Mouse (Mus musculus) stomach, embryonic 14.5 days (tissue): ENCODE results near the gene Tspan9. TPM values are rescaled to one million over a fixed set of nuclear protein-coding genes. Genes with fewer than 3 reads are reported as not detected.
A peak's percentile ranks its signal among the peaks of the same experiment; 100 is the strongest.

Experiments used
- ATAC-seq: fragments of 200-750 bp; cut with Nextera tagmentation; 2 replicates; pipeline ENCODE4 v1.8.0; 2017; ENCODE audit warnings: low read depth, moderate TSS enrichment; ENCODE audit not compliant: insufficient number of reproducible peaks, insufficient read depth, low FRiP score
- H3K27ac ChIP-seq: fragments of 300-500 bp; sonication (generic); 2 replicates; pipeline ENCODE4 v1.5.1; 2014; ENCODE audit warnings: mild to moderate bottlenecking, low read length, moderate library complexity, mixed read lengths
- H3K27me3 ChIP-seq: fragments of 300-500 bp; sonication (generic); 2 replicates; pipeline ENCODE4 v1.6.1; 2014; ENCODE audit warnings: low read length, control low read depth, mixed read lengths; ENCODE audit not compliant: control insufficient read depth, insufficient read depth
- H3K36me3 ChIP-seq: fragments of 300-500 bp; sonication (generic); 2 replicates; pipeline ENCODE4 v1.6.1; 2014; ENCODE audit warnings: mild to moderate bottlenecking, control low read depth, low read length, moderate library complexity, mixed read lengths; ENCODE audit not compliant: control insufficient read depth, insufficient read depth
- H3K4me1 ChIP-seq: fragments of 300-500 bp; sonication (generic); 2 replicates; pipeline ENCODE4 v1.6.1; 2014; ENCODE audit warnings: low read length, control low read depth, mixed read lengths; ENCODE audit not compliant: control insufficient read depth, insufficient read depth
- H3K4me2 ChIP-seq: fragments of 300-500 bp; sonication (generic); replicated peaks from 2 replicates; pipeline ENCODE4 v1.6.1; 2014; ENCODE audit warnings: low read depth, low read length, control low read depth
- H3K4me3 ChIP-seq: fragments of 300-500 bp; sonication (generic); 2 replicates; pipeline ENCODE4 v1.5.1; 2014; ENCODE audit warnings: low read depth, low read length, control low read depth
- H3K9ac ChIP-seq: fragments of 300-500 bp; sonication (generic); replicated peaks from 2 replicates; pipeline ENCODE4 v1.6.1; 2014; ENCODE audit warnings: low read depth, mild to moderate bottlenecking, control low read depth, low read length, moderate library complexity, mixed read lengths
- H3K9me3 ChIP-seq: fragments of 300-500 bp; sonication (generic); 2 replicates; pipeline ENCODE4 v1.6.1; 2016; ENCODE audit warnings: low read depth, low read length, control low read depth; ENCODE audit not compliant: control insufficient read depth
- WGBS: fragments of 180-500 bp; shearing (Covaris S2); extraction: QIAGEN DNeasy Blood & Tissue Kit; methylation state at CpG from one replicate; pipeline ENCODE4 v1.1.7; 2014; 5-methylcytosine and 5-hydroxymethylcytosine counted together
- polyA plus RNA-seq: library from polyadenylated mRNA; unstranded; fragments of >200 nt; fragmentation: Nextera tagmentation; extraction: Ambion mirVana; gene quantifications from 2 replicates; pipeline ENCODE4 v1.2.1, GENCODE M21; 2014

Gene Tspan9
- polyA plus RNA-seq, 1 experiment from 2014 or later, result 124 TPM

GRCm38 (mm10) chr6:128107698-128108097, 35.7 kb downstream of the Tspan9 start:
- Histone ChIP-seq H3K9ac (no peak overlapping the region), H3K4me2 (no peak overlapping the region), H3K27me3 (no peaks in the 10 kb centered on the region), H3K9me3 (no peaks in the 10 kb centered on the region), H3K36me3 (no peaks in the 10 kb centered on the region), H3K4me1 (peaks cover 42% of the 10 kb centered on the region), H3K27ac (no peak overlapping the region), H3K4me3 (no peak overlapping the region)
- WGBS, result 69% methylated on average over 8 of the region's 8 CpGs
- ATAC-seq, result no peak

- peaks cover 40% of the 10 kb centered on the region for H3K4me1 ChIP-seq
- no peak overlapping the region; the same call in 1 of the 2 replicates for H3K27ac ChIP-seq
- no peak overlapping the region for H3K9ac ChIP-seq
- 59% methylated on average over 3 of the region's 3 CpGs for WGBS
- no peak for ATAC-seq
- no peaks in the 10 kb centered on the region for H3K36me3 ChIP-seq
- no peaks in the 10 kb centered on the region for H3K9me3 ChIP-seq
- no peak overlapping the region for H3K4me3 ChIP-seq
- H3K4me2 ChIP-seq, result no peak overlapping the region
- H3K27me3 ChIP-seq, result no peaks in the 10 kb centered on the region
These were observed 37.2 kb downstream of the Tspan9 start for GRCm38 (mm10) chr6:128106154-128106553.

- Histone ChIP-seq H3K4me1 (peaks cover 40% of the 10 kb centered on the region), H3K27me3 (no peaks in the 10 kb centered on the region)
- 64% methylated on average over 7 of the region's 7 CpGs for WGBS
These were observed 38.6 kb downstream of the Tspan9 start for GRCm38 (mm10) chr6:128104712-128105324.

GRCm38 (mm10) chr6:128103874-128104273, 39.5 kb downstream of the Tspan9 start:
- Histone ChIP-seq H3K27ac (no peak overlapping the region; the same call in 1 of the 2 replicates), H3K4me2 (no peak overlapping the region), H3K27me3 (no peaks in the 10 kb centered on the region), H3K9me3 (no peaks in the 10 kb centered on the region), H3K36me3 (no peaks in the 10 kb centered on the region), H3K4me3 (no peak overlapping the region), H3K4me1 (peaks cover 45% of the 10 kb centered on the region), H3K9ac (no peak overlapping the region)
- 72% methylated on average over 5 of the region's 5 CpGs for WGBS
- ATAC-seq, result no peak

More at GRCm38 (mm10) chr6:128104712-128105324, 38.6 kb downstream of the Tspan9 start:
- peak overlapping the region; percentile 76 for H3K27ac ChIP-seq
- ATAC-seq, result peak; percentile 55
- no peaks in the 10 kb centered on the region for H3K36me3 ChIP-seq
- no peak overlapping the region; the same call in 1 of the 2 replicates for H3K9ac ChIP-seq
- no peak overlapping the region for H3K4me2 ChIP-seq
- no peak overlapping the region for H3K4me3 ChIP-seq
- no peaks in the 10 kb centered on the region for H3K9me3 ChIP-seq

- Histone ChIP-seq H3K4me3 (no peak overlapping the region), H3K9ac (no peak overlapping the region), H3K27ac (0 out of 2 replicates have a peak overlapping the region, but pooled peaks have one; percentile 7), H3K4me2 (no peak overlapping the region), H3K27me3 (no peaks in the 10 kb centered on the region), H3K4me1 (peaks cover 37% of the 10 kb centered on the region), H3K36me3 (no peaks in the 10 kb centered on the region), H3K9me3 (no peaks in the 10 kb centered on the region)
- no peak for ATAC-seq
- 51% methylated on average over 6 of the region's 6 CpGs for WGBS
These were observed 40.9 kb downstream of the Tspan9 start for GRCm38 (mm10) chr6:128102296-128102999.

GRCm38 (mm10) chr6:128099871-128100270, 43.5 kb downstream of the Tspan9 start:
- Histone ChIP-seq H3K27me3 (no peaks in the 10 kb centered on the region), H3K27ac (peak overlapping the region; percentile 83), H3K4me2 (no peak overlapping the region), H3K4me3 (no peak overlapping the region), H3K4me1 (peaks cover 22% of the 10 kb centered on the region), H3K9me3 (no peaks in the 10 kb centered on the region), H3K36me3 (no peaks in the 10 kb centered on the region), H3K9ac (no peak overlapping the region)
- whole genome bisulfite sequencing, result 75% methylated on average over 5 of the region's 5 CpGs
- ATAC-seq, result no peak

GRCm38 (mm10) chr6:128099190-128099589, 44.2 kb downstream of the Tspan9 start:
- 38% methylated on average over 9 of the region's 9 CpGs for WGBS
- Histone ChIP-seq H3K27me3 (no peaks in the 10 kb centered on the region), H3K9me3 (no peaks in the 10 kb centered on the region), H3K36me3 (no peaks in the 10 kb centered on the region), H3K4me1 (peaks cover 16% of the 10 kb centered on the region), H3K4me2 (no peak overlapping the region), H3K27ac (peak overlapping the region; percentile 67; the same call in 1 of the 2 replicates), H3K4me3 (no peak overlapping the region), H3K9ac (no peak overlapping the region)
- ATAC-seq, result peak; percentile 30; the same call in 1 of the 2 replicates

- no peaks in the 10 kb centered on the region for H3K9me3 ChIP-seq
- no peak overlapping the region for H3K27ac ChIP-seq
- H3K4me3 ChIP-seq, result no peak overlapping the region
- H3K27me3 ChIP-seq, result no peaks in the 10 kb centered on the region
- WGBS, result 81% methylated on average over 7 of the region's 7 CpGs
- H3K4me2 ChIP-seq, result no peak overlapping the region
- H3K4me1 ChIP-seq, result peaks cover 7% of the 10 kb centered on the region; the same call in 1 of the 2 replicates
- no peak overlapping the region for H3K9ac ChIP-seq
- no peak for ATAC-seq
- H3K36me3 ChIP-seq, result no peaks in the 10 kb centered on the region
These were observed 46.9 kb downstream of the Tspan9 start for GRCm38 (mm10) chr6:128096521-128096920.
